In the genomic region with DNA sequence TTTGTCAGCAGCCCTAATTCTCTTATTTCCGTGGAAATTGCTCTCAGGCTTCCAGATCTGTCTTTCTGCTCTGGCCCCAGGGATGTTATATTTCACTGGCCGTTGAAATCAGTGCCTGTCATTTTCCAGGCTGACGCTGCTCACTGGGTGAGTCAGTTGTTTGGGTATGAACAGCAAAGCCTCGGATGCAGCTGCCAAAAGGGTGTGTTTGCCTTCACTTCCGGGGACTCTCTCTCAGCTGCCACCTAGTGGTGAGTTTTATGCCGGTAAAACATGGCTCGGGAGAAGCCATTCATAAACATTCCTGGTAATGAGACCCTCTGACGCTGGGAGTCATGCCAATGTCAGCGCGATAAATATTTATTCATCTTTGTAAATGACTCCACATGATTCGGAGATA, we compare ENCODE assay signal across 8 mouse cellular contexts.
A peak's percentile ranks its signal among the peaks of the same experiment; 100 is the strongest.
DNase-seq lines count a peak whose midpoint lies in the region; ATAC-seq and TF ChIP-seq lines count a peak whose summit lies in the region.

No protein-coding gene starts in this region.

- H3K27me3 ChIP-seq in forebrain, embryonic 16.5 days (replicated peaks; ENCODE audit: control insufficient read depth, insufficient read depth, low read length) = no peaks in the 10 kb centered on the region
- H3K27me3 ChIP-seq in liver, postnatal 0 days (ENCODE audit: insufficient read depth, low read length) = no peaks in the 10 kb centered on the region
- no peaks in the 10 kb centered on the region for H3K27me3 ChIP-seq in neural tube, embryonic 14.5 days (ENCODE audit: control insufficient read depth, insufficient read depth, low read length)

- peak; percentile 96 for ATAC-seq in forebrain, embryonic 16.5 days
- peak; percentile 77 for ATAC-seq in liver, postnatal 0 days
- peak; percentile 96 for ATAC-seq in neural tube, embryonic 14.5 days (ENCODE audit: low read depth)

- peak; percentile 56 for DNase-seq in ES-E14 (ENCODE audit: low read depth, low spot score)
- DNase-seq in cerebellum, adult 11 months = peak; percentile 38
- DNase-seq in heart, postnatal 25 days (ENCODE audit: low spot score) = peak; percentile 72
- DNase-seq in layer of hippocampus, adult 11-12 months (ENCODE audit: low spot score) = peak; percentile 93
- DNase-seq in liver, postnatal 0 days = peak; percentile 76
- DNase-seq in thymus, adult 18-20 months = peak; percentile 50 to 65

- H3K36me3 ChIP-seq in ES-E14 (ENCODE audit: control insufficient read depth, insufficient read depth, low read length, poor library complexity, severe bottlenecking) = no peaks in the 10 kb centered on the region
- no peaks in the 10 kb centered on the region for H3K36me3 ChIP-seq in forebrain, embryonic 16.5 days (ENCODE audit: control insufficient read depth, insufficient read depth)
- H3K36me3 ChIP-seq in liver, postnatal 0 days (replicated peaks; ENCODE audit: insufficient read depth, low read length) = no peaks in the 10 kb centered on the region
- H3K36me3 ChIP-seq in neural tube, embryonic 14.5 days (ENCODE audit: control insufficient read depth, insufficient read depth, low read length) = no peaks in the 10 kb centered on the region

- WGBS in forebrain, embryonic 16.5 days = 4% methylated on average over 11 of the region's 11 CpGs
- 15% methylated on average over 11 of the region's 11 CpGs for WGBS in liver, postnatal 0 days (ENCODE audit: insufficient replicate concordance)
- WGBS in neural tube, embryonic 14.5 days = 5% methylated on average over 11 of the region's 11 CpGs

- H3K27ac ChIP-seq in ES-E14 (ENCODE audit: insufficient read depth, low read depth, low read length, poor library complexity, severe bottlenecking) = no peak overlapping the region
- no peak overlapping the region; the same call in 1 of the 2 replicates for H3K27ac ChIP-seq in forebrain, embryonic 16.5 days (ENCODE audit: low read length)
- no peak overlapping the region for H3K27ac ChIP-seq in liver, postnatal 0 days (ENCODE audit: low read depth)
- H3K27ac ChIP-seq in neural tube, embryonic 14.5 days (ENCODE audit: low read depth, low read length) = peak overlapping the region; percentile 69

- peak overlapping the region; percentile 50 for H3K4me2 ChIP-seq in forebrain, embryonic 16.5 days (ENCODE audit: low read length)
- peak overlapping the region; percentile 30; the same call in 1 of the 2 replicates for H3K4me2 ChIP-seq in liver, postnatal 0 days (ENCODE audit: low read depth, low read length)
- H3K4me2 ChIP-seq in neural tube, embryonic 14.5 days (ENCODE audit: low read depth, low read length) = peak overlapping the region; percentile 56

- no peak overlapping the region for H3K4me3 ChIP-seq in ES-E14 (ENCODE audit: insufficient read depth in 1 of 2, low read depth in 1 of 2, low read length in 2 of 2, poor library complexity in 1 of 2, severe bottlenecking in 1 of 2)
- H3K4me3 ChIP-seq in forebrain, embryonic 16.5 days (replicated peaks; ENCODE audit: low read length) = peak overlapping the region; percentile 27
- H3K4me3 ChIP-seq in liver, postnatal 0 days (ENCODE audit: low read depth, low read length) = no peak overlapping the region
- H3K4me3 ChIP-seq in neural tube, embryonic 14.5 days (ENCODE audit: low read depth, low read length) = peak overlapping the region; percentile 27

- no peak for TF ChIP-seq EP300 in liver, postnatal 0 days (IDR thresholded peaks at IDR 0.05; ENCODE audit: low read depth)

- in situ Hi-C loops in ES-E14 (cut with MboI; ENCODE audit: low sequenced_read_pairs in 2 of 2, unreplicated experiment in 2 of 2) = no loop called here

- intact Hi-C loops in heart, postnatal 25 days (cut with DNase I) = loop anchor here (10.0 kb wide), 1 partner anchor 269 kb away; a partner anchor contains a TSS

- no peak overlapping the region for H3K9ac ChIP-seq in ES-E14 (ENCODE audit: insufficient read depth, low read depth, low read length, poor library complexity, severe bottlenecking)
- H3K9ac ChIP-seq in forebrain, embryonic 16.5 days (replicated peaks; ENCODE audit: low read depth, low read length) = peak overlapping the region; percentile 24; the same call in 1 of the 2 replicates
- no peak overlapping the region for H3K9ac ChIP-seq in liver, postnatal 0 days (replicated peaks)
- H3K9ac ChIP-seq in neural tube, embryonic 14.5 days (replicated peaks; ENCODE audit: low read depth, low read length) = peak overlapping the region; percentile 35; the same call in 1 of the 2 replicates

- no peaks in the 10 kb centered on the region for H3K9me3 ChIP-seq in ES-E14 (ENCODE audit: control insufficient read depth, insufficient read depth, low read depth, low read length)
- no peaks in the 10 kb centered on the region for H3K9me3 ChIP-seq in forebrain, embryonic 16.5 days (ENCODE audit: control insufficient read depth, low read length)
- no peaks in the 10 kb centered on the region for H3K9me3 ChIP-seq in liver, postnatal 0 days (ENCODE audit: low read length)
- no peaks in the 10 kb centered on the region for H3K9me3 ChIP-seq in neural tube, embryonic 14.5 days (ENCODE audit: control insufficient read depth, low read length)

- peak; percentile 89 for TF ChIP-seq CTCF in liver, postnatal 0 days (IDR thresholded peaks at IDR 0.05; ENCODE audit: low read depth)

- no peaks in the 10 kb centered on the region for H3K4me1 ChIP-seq in ES-E14 (ENCODE audit: control insufficient read depth in 2 of 2, insufficient read depth in 2 of 2, low read length in 2 of 2, poor library complexity in 1 of 2)
- H3K4me1 ChIP-seq in forebrain, embryonic 16.5 days (replicated peaks; ENCODE audit: control insufficient read depth, insufficient read depth, low read length) = peaks cover 9% of the 10 kb centered on the region
- H3K4me1 ChIP-seq in liver, postnatal 0 days (ENCODE audit: insufficient read depth) = no peaks in the 10 kb centered on the region
- peaks cover 9% of the 10 kb centered on the region for H3K4me1 ChIP-seq in neural tube, embryonic 14.5 days (ENCODE audit: control insufficient read depth, insufficient read depth, low read length)

TF ChIP-seq in ES-E14, 5 proteins besides CTCF, POLR2A, EP300 and RAD21:
- TF ChIP-seq HCFC1 (IDR thresholded peaks at IDR 0.05; ENCODE audit: borderline replicate concordance, insufficient read depth, low read length) (no peak), ZC3H11A (IDR thresholded peaks at IDR 0.05; ENCODE audit: borderline replicate concordance, low read depth, low read length) (peak; percentile 62)

Comparison
In these comparisons a context has a peak if more than half of its experiments do, and no peak if none do; other contexts are left out.
1. DNase-seq: peak in every context shown above with its lines; median percentile 93 in layer of hippocampus, adult 11-12 months; 76 in liver, postnatal 0 days; 72 in heart, postnatal 25 days; 58 in thymus, adult 18-20 months; 56 in ES-E14; 38 in cerebellum, adult 11 months.
2. H3K4me3 ChIP-seq: peak in forebrain, embryonic 16.5 days (single experiment) and neural tube, embryonic 14.5 days (single experiment); none in ES-E14 (0 of 2) and liver, postnatal 0 days (single experiment).
3. H3K9ac ChIP-seq: peak in forebrain, embryonic 16.5 days (single experiment) and neural tube, embryonic 14.5 days (single experiment); none in ES-E14 (single experiment) and liver, postnatal 0 days (single experiment).
4. Peak in every context shown above with its lines, with median percentiles within 50 percentile points of each other: ATAC-seq and H3K4me2 ChIP-seq.